Mouse (Mus musculus): Measurements from ENCODE around the gene Psmc1. TPM values are rescaled to one million over a fixed set of nuclear protein-coding genes. Genes with fewer than 3 reads are reported as not detected.

Gene Psmc1
- polyA plus RNA-seq, 1 experiment from 2014 or later: 160 TPM

DNA sequence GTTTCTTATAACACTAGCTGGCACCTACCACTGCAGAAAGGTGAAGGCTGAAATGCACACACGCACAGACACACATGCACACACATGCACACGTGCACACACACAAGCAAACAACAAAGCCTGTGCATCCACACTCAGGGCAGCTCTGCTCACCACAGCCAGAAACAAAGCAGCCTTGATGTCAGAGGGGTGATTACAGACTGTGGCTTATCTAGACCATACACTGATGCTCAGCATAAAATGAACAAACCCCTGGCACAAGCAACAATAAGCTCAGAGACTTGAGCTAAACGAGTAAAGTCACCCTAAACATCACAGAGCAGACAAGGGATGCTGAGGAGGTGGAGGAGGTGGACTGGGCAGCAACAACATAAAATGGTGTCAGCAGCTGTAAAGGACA lies 25.2 kb downstream of the Psmc1 start:
- Histone ChIP-seq H3K4me3 (ENCODE audit: low read depth, low read length) (no peak overlapping the region), H3K9me3 (ENCODE audit: low read length) (no peaks in the 10 kb centered on the region), H3K27ac (ENCODE audit: low read length) (no peak overlapping the region), H3K36me3 (ENCODE audit: insufficient read depth, low read length) (peaks cover 41% of the 10 kb centered on the region; the same call in 1 of the 2 replicates), H3K4me1 (ENCODE audit: insufficient read depth, low read depth, low read length) (no peaks in the 10 kb centered on the region), H3K27me3 (replicated peaks; ENCODE audit: insufficient read depth, low read length) (no peaks in the 10 kb centered on the region), H3K9ac (replicated peaks; ENCODE audit: low read depth) (no peak overlapping the region), H3K4me2 (replicated peaks; ENCODE audit: low read depth, low read length) (no peak overlapping the region)
- TF ChIP-seq EP300 (IDR thresholded peaks at IDR 0.05) (no peak), CTCF (IDR thresholded peaks at IDR 0.05) (no peak)
- no peak for DNase-seq (ENCODE audit: low spot score)
- WGBS: 76% methylated on average over 3 of the region's 3 CpGs
- no peak for ATAC-seq

DNA sequence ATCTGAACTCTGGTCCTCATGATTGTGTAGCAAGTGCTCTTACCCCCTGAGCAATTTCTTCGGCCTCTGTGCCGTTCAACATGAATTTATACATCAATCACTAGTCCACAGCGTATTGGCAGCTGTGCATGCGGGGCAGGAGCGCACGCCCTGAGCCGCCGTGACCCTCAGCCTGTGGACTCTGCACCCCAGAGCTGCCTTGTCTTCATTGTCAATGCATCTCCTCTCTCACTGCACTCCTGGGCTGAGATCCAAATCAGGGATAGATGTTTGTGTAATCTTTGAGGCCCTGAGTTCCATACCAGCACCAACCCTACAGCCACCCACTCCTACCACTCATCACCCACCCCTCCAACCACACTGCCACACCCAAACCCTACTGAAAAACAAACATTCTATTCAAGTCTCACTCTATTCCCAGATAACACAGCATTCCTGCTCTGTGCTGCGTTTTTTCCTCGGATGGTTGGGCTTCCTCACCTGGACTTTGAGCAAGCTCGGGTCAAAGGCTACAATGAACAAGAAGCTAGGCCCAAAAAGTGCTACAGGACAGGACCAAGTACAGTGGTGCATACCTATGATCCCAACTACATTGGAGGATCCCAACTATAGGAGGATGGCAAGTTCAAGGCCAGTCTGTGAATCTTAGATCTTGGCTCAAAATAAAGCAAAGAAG lies 33.0 kb downstream of the Psmc1 start:
- TF ChIP-seq CTCF (IDR thresholded peaks at IDR 0.05) (no peak), EP300 (IDR thresholded peaks at IDR 0.05) (no peak)
- no peak for ATAC-seq
- WGBS: 76% methylated on average over 11 of the region's 11 CpGs

DNA sequence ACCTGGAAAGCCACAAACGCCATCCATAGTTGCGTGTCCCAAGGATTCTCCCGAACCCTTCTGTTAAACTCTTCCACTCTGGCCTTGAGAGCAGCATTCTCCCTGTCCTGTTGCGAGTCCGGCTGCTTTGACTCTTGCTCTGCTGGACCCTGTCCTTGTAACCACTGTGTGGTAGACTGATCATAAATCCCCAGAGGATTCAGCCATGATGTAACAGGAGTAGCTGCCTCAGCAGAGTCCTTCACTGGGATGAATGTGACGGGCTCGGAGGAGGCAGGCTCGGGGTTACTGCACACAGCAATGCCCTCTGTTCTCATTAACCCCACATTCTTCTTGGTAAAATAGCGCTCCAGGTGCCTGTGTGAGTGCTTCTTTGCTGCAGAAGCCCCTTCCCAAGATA lies 33.8 kb downstream of the Psmc1 start:
- TF ChIP-seq CTCF (IDR thresholded peaks at IDR 0.05) (no peak), EP300 (IDR thresholded peaks at IDR 0.05) (no peak)
- H3K9me3 ChIP-seq (ENCODE audit: low read length): no peaks in the 10 kb centered on the region
- no peak overlapping the region for H3K4me3 ChIP-seq (ENCODE audit: low read depth, low read length)
- no peak overlapping the region for H3K27ac ChIP-seq (ENCODE audit: low read length)
- H3K36me3 ChIP-seq (ENCODE audit: insufficient read depth, low read length): peaks cover 57% of the 10 kb centered on the region
- no peak overlapping the region for H3K9ac ChIP-seq (replicated peaks; ENCODE audit: low read depth)
- WGBS: 92% methylated on average over 9 of the region's 9 CpGs
- ATAC-seq (no peak), DNase-seq (ENCODE audit: low spot score) (no peak)
- no peaks in the 10 kb centered on the region for H3K27me3 ChIP-seq (replicated peaks; ENCODE audit: insufficient read depth, low read length)
- no peaks in the 10 kb centered on the region for H3K4me1 ChIP-seq (ENCODE audit: insufficient read depth, low read depth, low read length)
- no peak overlapping the region for H3K4me2 ChIP-seq (replicated peaks; ENCODE audit: low read depth, low read length)

More for the DNA sequence above, 33.0 kb downstream of the Psmc1 start:
- DNase-seq (ENCODE audit: low spot score): no peak
- Histone ChIP-seq H3K4me3 (ENCODE audit: low read depth, low read length) (no peak overlapping the region), H3K27me3 (replicated peaks; ENCODE audit: insufficient read depth, low read length) (no peaks in the 10 kb centered on the region), H3K27ac (ENCODE audit: low read length) (no peak overlapping the region), H3K4me1 (ENCODE audit: insufficient read depth, low read depth, low read length) (no peaks in the 10 kb centered on the region), H3K9me3 (ENCODE audit: low read length) (no peaks in the 10 kb centered on the region), H3K9ac (replicated peaks; ENCODE audit: low read depth) (no peak overlapping the region), H3K4me2 (replicated peaks; ENCODE audit: low read depth, low read length) (no peak overlapping the region), H3K36me3 (ENCODE audit: insufficient read depth, low read length) (peaks cover 56% of the 10 kb centered on the region)

DNA sequence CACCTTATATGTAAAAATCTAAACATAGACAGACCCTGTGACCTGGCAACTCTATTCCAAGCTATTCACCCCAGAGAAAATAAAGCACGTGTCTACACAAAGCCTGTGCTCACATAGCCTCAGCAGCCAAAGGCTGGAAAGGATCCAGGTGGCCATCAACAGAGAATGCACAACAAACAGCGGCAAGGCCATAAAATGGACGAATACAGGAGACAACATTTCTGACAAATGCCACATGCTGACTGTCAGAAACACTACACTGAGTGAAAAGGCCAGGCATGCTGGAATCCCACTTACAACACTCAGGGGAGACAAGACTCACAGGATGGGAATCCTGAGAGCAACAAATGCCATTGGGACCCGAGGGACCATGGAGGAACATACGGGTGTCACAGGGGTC lies 34.3 kb downstream of the Psmc1 start:
- TF ChIP-seq EP300 (IDR thresholded peaks at IDR 0.05): no peak
- TF ChIP-seq CTCF (IDR thresholded peaks at IDR 0.05): no peak
- Histone ChIP-seq H3K27me3 (replicated peaks; ENCODE audit: insufficient read depth, low read length) (no peaks in the 10 kb centered on the region), H3K4me2 (replicated peaks; ENCODE audit: low read depth, low read length) (no peak overlapping the region), H3K9ac (replicated peaks; ENCODE audit: low read depth) (no peak overlapping the region), H3K4me3 (ENCODE audit: low read depth, low read length) (no peak overlapping the region), H3K36me3 (ENCODE audit: insufficient read depth, low read length) (peaks cover 59% of the 10 kb centered on the region), H3K27ac (ENCODE audit: low read length) (no peak overlapping the region), H3K4me1 (ENCODE audit: insufficient read depth, low read depth, low read length) (no peaks in the 10 kb centered on the region), H3K9me3 (ENCODE audit: low read length) (no peaks in the 10 kb centered on the region)
- DNase-seq (ENCODE audit: low spot score) (peak; percentile 69), ATAC-seq (peak; percentile 69)
- 72% methylated on average over 5 of the region's 5 CpGs for WGBS

DNA sequence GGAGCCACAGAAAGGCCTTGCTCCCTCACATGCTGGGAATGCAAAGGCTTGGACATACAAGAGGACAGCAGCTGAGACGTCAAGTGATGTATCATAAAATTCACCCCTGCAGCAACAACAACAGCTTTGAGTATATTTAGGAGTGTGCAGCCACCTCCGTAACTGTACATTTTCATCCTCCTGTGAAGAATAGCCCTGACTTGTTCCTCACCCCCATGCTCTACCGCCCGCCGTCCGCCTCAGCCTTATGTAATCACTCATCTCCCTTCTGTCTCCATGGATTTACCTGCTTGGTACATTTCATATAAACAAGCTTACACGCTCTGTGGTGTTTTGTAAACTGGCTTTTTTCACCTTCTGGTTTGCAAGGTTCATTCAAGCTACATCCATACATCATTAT lies 42.5 kb downstream of the Psmc1 start:
- no peak for TF ChIP-seq CTCF (IDR thresholded peaks at IDR 0.05)
- no peak for TF ChIP-seq EP300 (IDR thresholded peaks at IDR 0.05)

DNA sequence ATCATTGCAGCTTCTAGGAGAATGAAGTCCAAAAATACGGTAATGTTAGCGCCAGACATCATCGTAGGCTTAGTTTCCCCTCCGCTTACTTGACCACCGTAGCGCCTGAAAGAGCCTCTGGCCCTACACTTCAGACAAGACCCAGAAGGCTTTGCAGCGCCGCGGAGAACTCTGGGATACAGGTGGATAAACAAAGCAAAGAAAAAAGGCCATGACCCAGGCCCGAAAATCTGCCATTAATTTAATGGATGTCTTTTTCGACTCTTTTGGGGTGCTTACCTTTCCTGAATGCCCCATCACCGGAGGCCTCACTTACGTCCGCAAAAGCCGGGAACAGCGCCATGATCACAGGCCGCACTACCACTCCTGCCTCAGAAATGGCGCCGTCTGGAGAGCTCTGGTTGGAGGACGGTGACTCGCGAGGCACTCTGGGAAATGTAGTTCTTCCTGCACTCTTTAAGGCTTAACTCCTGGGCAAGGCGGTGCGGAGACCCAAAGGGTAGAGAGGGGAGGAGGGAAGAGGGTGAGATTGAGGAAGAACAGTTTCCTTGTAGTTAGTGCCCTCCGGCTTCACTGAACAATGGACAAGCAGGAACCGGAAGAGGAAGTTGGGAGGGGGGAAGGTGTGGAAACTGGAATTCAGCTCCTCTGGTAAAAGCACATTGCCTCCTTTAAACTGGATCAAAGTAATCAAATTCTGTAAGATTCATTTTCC lies 49.5 kb downstream of the Psmc1 start, which contains the start of gene Nrde2:
Nrde2 (minus strand) TSS at position 393 of the 715 bp plus-strand sequence.
- Histone ChIP-seq H3K4me3 (ENCODE audit: low read depth, low read length) (peak within 1 kb of the TSS; percentile 53), H3K36me3 (ENCODE audit: insufficient read depth, low read length) (no peaks in the 10 kb centered on the region), H3K9ac (replicated peaks; ENCODE audit: low read depth) (peak within 1 kb of the TSS; percentile 61), H3K4me2 (replicated peaks; ENCODE audit: low read depth, low read length) (peak within 1 kb of the TSS; percentile 71), H3K27me3 (replicated peaks; ENCODE audit: insufficient read depth, low read length) (no peaks in the 10 kb centered on the region), H3K4me1 (ENCODE audit: insufficient read depth, low read depth, low read length) (peaks cover 5% of the 10 kb centered on the region; the same call in 1 of the 2 replicates), H3K27ac (ENCODE audit: low read length) (peak within 1 kb of the TSS; percentile 75), H3K9me3 (ENCODE audit: low read length) (no peaks in the 10 kb centered on the region)
- ATAC-seq (peak; percentile 99), DNase-seq (ENCODE audit: low spot score) (peak; percentile 98)
- TF ChIP-seq EP300 (IDR thresholded peaks at IDR 0.05): peak; percentile 55
- TF ChIP-seq CTCF (IDR thresholded peaks at IDR 0.05): peak; percentile 30
- under 1% methylated on average over 26 of the region's 26 CpGs for WGBS

More for the DNA sequence above, 42.5 kb downstream of the Psmc1 start:
- H3K27ac ChIP-seq (ENCODE audit: low read length): no peak overlapping the region
- H3K9me3 ChIP-seq (ENCODE audit: low read length): no peaks in the 10 kb centered on the region
- H3K4me2 ChIP-seq (replicated peaks; ENCODE audit: low read depth, low read length): no peak overlapping the region
- H3K36me3 ChIP-seq (ENCODE audit: insufficient read depth, low read length): peaks cover 18% of the 10 kb centered on the region
- no peak overlapping the region for H3K9ac ChIP-seq (replicated peaks; ENCODE audit: low read depth)
- no peaks in the 10 kb centered on the region for H3K4me1 ChIP-seq (ENCODE audit: insufficient read depth, low read depth, low read length)
- no peak overlapping the region for H3K4me3 ChIP-seq (ENCODE audit: low read depth, low read length)
- H3K27me3 ChIP-seq (replicated peaks; ENCODE audit: insufficient read depth, low read length): no peaks in the 10 kb centered on the region
- WGBS: 90% methylated on average over 7 of the region's 7 CpGs
- no peak for DNase-seq (ENCODE audit: low spot score)
- no peak for ATAC-seq
